Comparison of ENCODE assay signal across 19 mouse cellular contexts in genomic region chr2:157220108-157220507, GRCm38 (mm10).
"Had no signal": no experiment of that assay in that cellular context is flagged by ENCODE, and none has a peak within 500 bp of the region (broad histone marks: within the 10 kb centered on the region; RNA-seq: fewer than 3 reads in every experiment).

No protein-coding gene starts in this region.

- H3K27ac ChIP-seq: kidney, embryonic 15.5 days; left cerebral cortex, adult 2 months; liver, embryonic 13.5 days; neural tube, embryonic 12.5 days; neural tube, embryonic 15.5 days; stomach, postnatal 0 days had no signal

- H3K9me3 ChIP-seq: kidney, embryonic 15.5 days; liver, embryonic 13.5 days; neural tube, embryonic 12.5 days; neural tube, embryonic 15.5 days had no signal

- H3K36me3 ChIP-seq: kidney, embryonic 15.5 days; liver, embryonic 13.5 days; neural tube, embryonic 12.5 days; neural tube, embryonic 15.5 days had no signal

- H3K4me1 ChIP-seq: kidney, embryonic 15.5 days; liver, embryonic 13.5 days; neural tube, embryonic 12.5 days; neural tube, embryonic 15.5 days had no signal

- DNase-seq: kidney, postnatal 10 days; kidney, postnatal 36 days; layer of hippocampus, postnatal 36 days; liver, embryonic 13.5 days; lung, adult 2 months; lung, postnatal 14 days; lung, postnatal 4 days; midbrain, embryonic 14.5 days; right cerebral cortex, adult 18-20 months; right cerebral cortex, postnatal 14 days; right cerebral cortex, postnatal 4 days; thymus, adult 2 months; thymus, postnatal 14 days; thymus, postnatal 4 days had no signal

- H3K4me3 ChIP-seq: kidney, embryonic 15.5 days; left cerebral cortex, adult 2 months; liver, embryonic 13.5 days; neural tube, embryonic 12.5 days; neural tube, embryonic 15.5 days had no signal

- H3K27me3 ChIP-seq: kidney, embryonic 15.5 days; liver, embryonic 13.5 days; neural tube, embryonic 12.5 days; neural tube, embryonic 15.5 days had no signal
